ENCODE assay signal across 13 mouse cellular contexts in the genomic region with DNA sequence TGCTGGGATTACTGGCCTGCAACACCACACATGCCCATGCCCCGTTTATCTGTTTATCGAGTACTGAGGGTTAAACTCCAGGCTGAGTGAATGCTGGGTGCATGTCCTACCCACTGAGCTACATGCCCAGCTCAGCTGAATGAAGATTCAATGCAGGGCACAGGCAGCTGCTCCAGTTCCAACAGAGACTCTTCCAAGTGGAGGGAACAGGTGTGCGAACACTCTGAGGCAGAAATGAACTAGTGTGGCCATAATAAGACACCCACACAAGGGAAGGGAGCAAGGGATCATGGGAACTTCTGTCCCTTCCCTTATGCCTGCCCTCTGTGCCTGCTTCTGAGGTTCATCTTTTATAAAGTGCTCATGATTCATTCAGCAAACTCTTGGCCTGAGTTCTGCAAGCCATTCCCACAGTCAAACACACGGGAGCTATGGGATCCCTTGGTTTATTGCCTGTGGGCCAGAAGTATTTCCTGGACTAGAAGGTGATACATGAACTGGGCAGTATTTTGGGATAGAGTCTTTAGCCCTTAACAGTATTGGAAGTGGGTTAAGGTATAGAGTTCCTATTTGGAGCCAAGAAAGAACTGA.
"Had no signal": no experiment of that assay in that cellular context is flagged by ENCODE, and none has a peak within 500 bp of the region (broad histone marks: within the 10 kb centered on the region; RNA-seq: fewer than 3 reads in every experiment).

No protein-coding gene starts in this region.

- H3K4me1 ChIP-seq: limb, embryonic 10.5 days; midbrain, embryonic 10.5 days had no signal

- H3K4me2 ChIP-seq: liver, embryonic 11.5 days; liver, embryonic 15.5 days had no signal

- H3K9me3 ChIP-seq: limb, embryonic 10.5 days; liver, embryonic 15.5 days; midbrain, embryonic 10.5 days had no signal

- H3K27ac ChIP-seq: left cerebral cortex, adult 2 months; limb, embryonic 10.5 days; liver, embryonic 15.5 days; midbrain, embryonic 10.5 days had no signal

- H3K4me3 ChIP-seq: left cerebral cortex, adult 2 months; limb, embryonic 10.5 days; liver, embryonic 15.5 days; midbrain, embryonic 10.5 days had no signal

- DNase-seq: kidney, adult 9 months; kidney, postnatal 14 days; lung, adult 2 months; right cerebral cortex, adult 18-20 months; spleen, adult 18-20 months; thymus, adult 2 months; thymus, postnatal 36 days had no signal

- H3K36me3 ChIP-seq: limb, embryonic 10.5 days; midbrain, embryonic 10.5 days had no signal

- H3K27me3 ChIP-seq: liver, embryonic 15.5 days had no signal

- ATAC-seq: midbrain, embryonic 16.5 days had no signal

- H3K9ac ChIP-seq: liver, embryonic 15.5 days had no signal
